Mouse (Mus musculus): ENCODE results near the gene Zfp42. TPM values are rescaled to one million over a fixed set of nuclear protein-coding genes. Genes with fewer than 3 reads are reported as not detected.

The Zfp42 gene
- polyA plus RNA-seq, 1 experiment from 2014 or later: not detected

- H3K27me3 ChIP-seq: no peaks in the 10 kb centered on the region
- WGBS (ENCODE audit: insufficient replicate concordance): 52% methylated on average over 6 of the region's 6 CpGs
- H3K4me1 ChIP-seq (replicated peaks): no peaks in the 10 kb centered on the region
- H3K9ac ChIP-seq: no peak overlapping the region
- no peak overlapping the region for H3K27ac ChIP-seq (replicated peaks)
- no peak overlapping the region for H3K4me2 ChIP-seq
- no peak overlapping the region for H3K4me3 ChIP-seq (replicated peaks)
- H3K9me3 ChIP-seq (replicated peaks): no peaks in the 10 kb centered on the region
- no peaks in the 10 kb centered on the region for H3K36me3 ChIP-seq (replicated peaks)
- ATAC-seq (ENCODE audit: insufficient read depth): no peak
Measured at GRCm38 (mm10) chr8:43251653-43252052, 55.1 kb downstream of the Zfp42 start.

GRCm38 (mm10) chr8:43248707-43249106 lies 58.1 kb downstream of the Zfp42 start:
- Histone ChIP-seq H3K36me3 (replicated peaks) (no peaks in the 10 kb centered on the region), H3K27ac (replicated peaks) (no peak overlapping the region), H3K9me3 (replicated peaks) (no peaks in the 10 kb centered on the region), H3K4me2 (no peak overlapping the region), H3K4me3 (replicated peaks) (no peak overlapping the region), H3K9ac (no peak overlapping the region), H3K4me1 (replicated peaks) (no peaks in the 10 kb centered on the region), H3K27me3 (no peaks in the 10 kb centered on the region)
- 72% methylated on average over 8 of the region's 8 CpGs for WGBS (ENCODE audit: insufficient replicate concordance)
- no peak for ATAC-seq (ENCODE audit: insufficient read depth)

Other genes starting within 250 kb of the Zfp42 start
- gene Triml1, start 165.5 kb downstream of the Zfp42 start, polyA plus RNA-seq (2015; fragmentation: Nextera tagmentation; extraction: Ambion mirVana): not detected in 2 replicates
- not detected in 2 replicates for gene Triml2, start 126.4 kb downstream of the Zfp42 start, polyA plus RNA-seq (2015; fragmentation: Nextera tagmentation; extraction: Ambion mirVana)
- gene Adam26b, start 221.1 kb upstream of the Zfp42 start, polyA plus RNA-seq (2015; fragmentation: Nextera tagmentation; extraction: Ambion mirVana): not detected in 2 replicates